Mouse (Mus musculus): ENCODE measurements around the gene Sc5d. TPM values are rescaled to one million over a fixed set of nuclear protein-coding genes. Genes with fewer than 3 reads are reported as not detected.

The Sc5d gene
- 10.2 and 11.2 TPM in 2 replicates for polyA plus RNA-seq (2015; fragmentation: Nextera tagmentation; extraction: Ambion mirVana)

DNA sequence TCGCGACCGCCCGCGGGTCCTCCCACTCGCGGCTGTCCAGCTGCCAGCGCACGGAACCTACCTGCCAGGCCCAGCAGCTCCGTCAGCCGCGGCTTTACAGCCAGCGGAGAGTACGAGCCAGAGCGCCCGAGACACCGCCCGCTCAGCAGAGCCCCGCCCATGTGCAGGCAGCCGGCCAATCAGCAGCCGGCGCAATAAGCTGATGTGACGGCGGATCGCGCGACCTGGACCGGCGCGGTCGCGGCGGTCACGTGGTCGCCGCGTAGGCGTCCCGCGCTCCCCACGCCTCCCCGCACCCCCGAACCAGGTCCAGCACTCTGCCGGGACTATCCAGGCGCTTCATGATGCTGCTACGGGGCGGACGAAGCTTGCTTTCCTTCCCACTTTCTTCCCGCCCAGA is at the start of gene Sc5d:
TSS of gene Sc5d (minus strand) at position 112 of the 400 bp plus-strand sequence.

Other genes with a start within 250 kb of the Sc5d start
- 9.9 and 11.0 TPM in 2 replicates for gene Sorl1, start 140.0 kb downstream of the Sc5d start, polyA plus RNA-seq (2015; fragmentation: Nextera tagmentation; extraction: Ambion mirVana)
- gene Tecta, start 135.7 kb upstream of the Sc5d start, polyA plus RNA-seq (2015; fragmentation: Nextera tagmentation; extraction: Ambion mirVana): 0.02 and 0.10 TPM in 2 replicates
- 11.3 and 11.7 TPM in 2 replicates for gene Tbcel, start 243.6 kb upstream of the Sc5d start, polyA plus RNA-seq (2015; fragmentation: Nextera tagmentation; extraction: Ambion mirVana)